Mouse (Mus musculus) midbrain, embryonic 10.5 days (tissue): ENCODE data around the gene Il17re. TPM values are rescaled to one million over a fixed set of nuclear protein-coding genes. Genes with fewer than 3 reads are reported as not detected.

Source experiments
- DNase-seq: peaks from one replicate; pipeline ENCODE4 v3.0.0-alpha.2; 2017; ENCODE audit warnings: low spot score
- H3K27ac ChIP-seq: fragments of 300-500 bp; sonication (generic); replicated peaks from 2 replicates; pipeline ENCODE4 v1.5.1; 2016; ENCODE audit warnings: mild to moderate bottlenecking
- H3K27me3 ChIP-seq: fragments of 300-500 bp; sonication (generic); 2 replicates; pipeline ENCODE4 v1.6.1; 2016; ENCODE audit warnings: low read depth, mild to moderate bottlenecking; ENCODE audit not compliant: poor library complexity, severe bottlenecking
- H3K36me3 ChIP-seq: fragments of 300-500 bp; sonication (generic); 2 replicates; pipeline ENCODE4 v1.6.1; 2016; ENCODE audit warnings: mild to moderate bottlenecking, moderate library complexity
- H3K4me1 ChIP-seq: fragments of 300-500 bp; sonication (generic); 2 replicates; pipeline ENCODE4 v1.6.1; 2016
- H3K4me3 ChIP-seq: fragments of 300-500 bp; sonication (generic); 2 replicates; pipeline ENCODE4 v1.5.1; 2016; ENCODE audit warnings: mild to moderate bottlenecking, moderate library complexity
- H3K9me3 ChIP-seq: fragments of 300-500 bp; sonication (generic); replicated peaks from 2 replicates; pipeline ENCODE4 v1.6.1; 2016; ENCODE audit warnings: mild to moderate bottlenecking
- WGBS: fragments of 180-500 bp; shearing (Covaris S2); methylation state at CpG from one replicate; pipeline ENCODE4 v1.1.7; 2016; 5-methylcytosine and 5-hydroxymethylcytosine counted together
- polyA plus RNA-seq: library from polyadenylated mRNA; unstranded; fragments of >200 nt; fragmentation: Nextera tagmentation; extraction: Ambion mirVana; gene quantifications from 2 replicates; pipeline ENCODE4 v1.2.1, GENCODE M21; 2016

Il17re gene
- polyA plus RNA-seq = 1.1 and 1.4 TPM in 2 replicates

- no peaks in the 10 kb centered on the region for H3K9me3 ChIP-seq
- DNase-seq = no peak
- no peaks in the 10 kb centered on the region for H3K4me1 ChIP-seq
- H3K27me3 ChIP-seq = no peaks in the 10 kb centered on the region
- no peak within 1 kb of the TSS for H3K4me3 ChIP-seq
- H3K27ac ChIP-seq = 0 out of 2 replicates have a peak within 1 kb of the TSS, but pooled peaks have one; percentile 3
- WGBS = 81% methylated on average over 10 of the region's 10 CpGs
- H3K36me3 ChIP-seq = no peaks in the 10 kb centered on the region
Observed at GRCm38 (mm10) chr6:113457952-113458534, at the start of gene Il17re. TSS of gene Il17re (plus strand) at chr6:113458484.

GRCm38 (mm10) chr6:113410001-113410400 lies 48.3 kb upstream of the Il17re start:
- no peaks in the 10 kb centered on the region for H3K4me1 ChIP-seq
- H3K27me3 ChIP-seq = no peaks in the 10 kb centered on the region
- no peak overlapping the region for H3K27ac ChIP-seq
- no peak for DNase-seq
- no peaks in the 10 kb centered on the region for H3K9me3 ChIP-seq
- WGBS = 78% methylated on average over 1 of the region's 1 CpGs
- peaks cover 47% of the 10 kb centered on the region for H3K36me3 ChIP-seq
- H3K4me3 ChIP-seq = no peak overlapping the region

DNA sequence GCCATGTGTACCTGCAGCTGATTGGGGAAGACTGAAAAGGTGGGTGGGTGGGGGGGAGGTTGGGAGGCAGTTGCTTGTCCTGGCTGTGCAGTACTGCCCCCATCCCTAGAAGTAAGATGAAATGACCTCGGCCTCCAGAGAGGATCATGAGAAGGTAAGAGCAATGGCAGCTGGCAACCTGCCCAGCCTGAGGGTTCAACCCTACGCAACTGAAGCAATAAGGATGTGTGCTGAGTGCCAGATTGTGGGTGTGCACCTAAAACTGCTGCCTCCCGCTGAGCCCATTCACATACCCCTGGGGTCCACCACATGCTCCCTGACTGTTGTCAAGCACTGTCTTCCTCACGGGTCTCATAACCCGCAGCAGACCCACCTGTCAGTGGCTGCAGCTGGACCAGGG lies 41.9 kb upstream of the Il17re start:
- 96% methylated on average over 5 of the region's 5 CpGs for WGBS
- Histone ChIP-seq H3K27me3 (no peaks in the 10 kb centered on the region), H3K27ac (no peak overlapping the region), H3K4me1 (peaks cover 24% of the 10 kb centered on the region), H3K4me3 (no peak overlapping the region), H3K36me3 (peaks cover 47% of the 10 kb centered on the region), H3K9me3 (no peaks in the 10 kb centered on the region)
- no peak for DNase-seq

GRCm38 (mm10) chr6:113418441-113419198 lies 39.7 kb upstream of the Il17re start:
- no peaks in the 10 kb centered on the region for H3K9me3 ChIP-seq
- peaks cover 36% of the 10 kb centered on the region for H3K36me3 ChIP-seq
- H3K4me3 ChIP-seq = peak overlapping the region; percentile 69
- peak overlapping the region; percentile 82 for H3K27ac ChIP-seq
- DNase-seq = no peak
- 18% methylated on average over 16 of the region's 16 CpGs for WGBS
- H3K27me3 ChIP-seq = no peaks in the 10 kb centered on the region
- peaks cover 24% of the 10 kb centered on the region for H3K4me1 ChIP-seq

DNA sequence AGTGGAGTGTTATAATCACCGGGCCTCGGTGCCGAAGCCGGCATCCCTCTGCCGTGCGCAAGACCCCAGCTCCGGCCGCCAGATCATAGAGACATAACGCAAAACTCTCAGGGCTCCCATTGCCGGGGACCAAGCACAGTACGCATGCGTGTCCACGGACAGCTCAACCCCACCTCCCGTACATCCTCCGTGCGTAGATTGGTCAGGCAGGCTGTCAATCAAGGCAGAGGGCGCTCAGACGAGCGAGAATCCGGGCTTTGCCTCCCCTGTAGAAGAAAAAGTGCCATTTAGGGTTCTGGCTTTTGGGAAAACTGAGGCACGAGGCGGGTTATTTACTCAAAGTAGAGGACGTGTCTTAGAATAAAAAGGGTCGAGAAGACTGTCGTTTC lies 39.1 kb upstream of the Il17re start, which contains the start of gene Rpusd3:
Gene Rpusd3, minus strand, starts transcription at position 142 of the 389 bp plus-strand sequence.
- Histone ChIP-seq H3K36me3 (peaks cover 30% of the 10 kb centered on the region), H3K27ac (peak within 1 kb of the TSS; percentile 82), H3K9me3 (no peaks in the 10 kb centered on the region), H3K27me3 (no peaks in the 10 kb centered on the region), H3K4me3 (peak within 1 kb of the TSS; percentile 69), H3K4me1 (peaks cover 24% of the 10 kb centered on the region)
- WGBS = under 1% methylated on average over 25 of the region's 25 CpGs
- DNase-seq = peak; percentile 96

DNA sequence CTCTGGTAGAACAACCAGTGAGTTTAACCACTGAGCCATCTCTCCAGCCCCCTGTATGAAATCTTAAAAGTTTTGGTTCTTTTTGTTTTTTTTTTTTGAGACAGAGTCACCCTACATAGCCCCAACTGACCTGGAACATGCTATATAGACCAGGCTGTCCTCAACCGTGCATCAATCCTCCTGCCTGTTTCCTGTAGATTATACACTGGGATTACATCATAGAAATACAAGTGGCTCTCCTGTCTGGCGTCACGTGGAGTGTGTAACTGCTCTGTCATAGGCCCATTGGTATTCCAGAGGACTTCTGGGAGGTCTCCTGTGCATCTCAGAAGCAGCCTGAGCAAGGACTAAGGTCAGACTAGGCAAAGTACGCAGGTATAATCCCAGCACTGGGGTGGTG lies 35.3 kb upstream of the Il17re start:
- H3K4me3 ChIP-seq = no peak overlapping the region

GRCm38 (mm10) chr6:113424187-113424586 lies 34.1 kb upstream of the Il17re start:
- 89% methylated on average over 7 of the region's 7 CpGs for WGBS
- DNase-seq = no peak
- peaks cover 5% of the 10 kb centered on the region for H3K4me1 ChIP-seq
- H3K27me3 ChIP-seq = no peaks in the 10 kb centered on the region
- H3K36me3 ChIP-seq = no peaks in the 10 kb centered on the region
- H3K27ac ChIP-seq = no peak overlapping the region
- H3K4me3 ChIP-seq = no peak overlapping the region
- H3K9me3 ChIP-seq = peaks cover 3% of the 10 kb centered on the region; the same call in 1 of the 2 replicates

More for the DNA sequence above, 35.3 kb upstream of the Il17re start:
- H3K4me1 ChIP-seq = peaks cover 15% of the 10 kb centered on the region
- 83% methylated on average over 4 of the region's 4 CpGs for WGBS
- DNase-seq = no peak
- H3K27ac ChIP-seq = no peak overlapping the region
- no peaks in the 10 kb centered on the region for H3K27me3 ChIP-seq
- H3K36me3 ChIP-seq = no peaks in the 10 kb centered on the region
- H3K9me3 ChIP-seq = peaks cover 3% of the 10 kb centered on the region; the same call in 1 of the 2 replicates

DNA sequence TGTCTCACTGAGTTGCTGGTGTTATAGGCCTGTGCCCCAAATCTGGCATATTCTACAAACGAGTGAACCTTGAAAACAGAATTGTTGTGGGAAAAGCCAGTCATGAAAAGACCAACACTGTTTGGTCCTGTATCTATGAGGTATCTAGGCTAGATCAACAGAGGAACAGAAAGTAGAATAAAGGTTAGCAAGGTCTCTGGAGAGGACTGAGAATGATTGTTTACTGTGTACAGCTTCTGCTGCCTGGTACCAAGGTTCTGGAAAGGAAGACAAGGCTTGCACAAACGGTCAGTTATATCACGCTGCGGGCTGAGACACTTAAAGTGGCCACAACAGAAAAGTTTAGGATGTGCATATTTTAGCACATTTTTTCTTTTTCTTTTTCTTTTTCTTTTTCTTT lies 31.6 kb upstream of the Il17re start:
- Histone ChIP-seq H3K27me3 (no peaks in the 10 kb centered on the region), H3K27ac (no peak overlapping the region), H3K4me3 (no peak overlapping the region), H3K4me1 (no peaks in the 10 kb centered on the region), H3K9me3 (peaks cover 3% of the 10 kb centered on the region; the same call in 1 of the 2 replicates), H3K36me3 (no peaks in the 10 kb centered on the region)
- 93% methylated on average over 4 of the region's 4 CpGs for WGBS
- no peak for DNase-seq

- DNase-seq = peak; percentile 52
- Histone ChIP-seq H3K36me3 (no peaks in the 10 kb centered on the region), H3K27ac (no peak overlapping the region), H3K4me1 (no peaks in the 10 kb centered on the region), H3K9me3 (peaks cover 3% of the 10 kb centered on the region; the same call in 1 of the 2 replicates), H3K4me3 (no peak overlapping the region), H3K27me3 (no peaks in the 10 kb centered on the region)
- 64% methylated on average over 3 of the region's 3 CpGs for WGBS
Observed at GRCm38 (mm10) chr6:113427397-113427796, 30.9 kb upstream of the Il17re start.

DNA sequence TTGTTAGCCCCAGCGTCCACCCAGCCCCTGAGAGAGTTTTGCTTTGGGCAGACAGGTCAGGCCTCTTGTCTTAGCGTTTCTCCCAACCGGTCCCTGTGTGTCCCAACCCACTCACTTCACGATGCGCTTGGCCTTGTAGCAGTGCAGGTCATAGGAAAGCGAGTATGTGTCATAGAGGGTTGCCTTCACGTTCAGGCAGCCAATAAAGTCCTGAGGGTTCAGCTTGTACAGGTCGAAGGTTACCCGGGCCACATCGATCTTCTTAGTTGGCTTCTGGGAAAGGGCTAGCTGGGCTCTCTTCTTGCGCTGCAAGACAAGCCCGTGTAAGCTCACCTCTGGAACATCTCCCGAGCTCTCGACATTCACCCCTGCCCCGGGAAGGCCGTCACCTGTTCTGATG lies 30.3 kb upstream of the Il17re start:
- WGBS = 93% methylated on average over 16 of the region's 16 CpGs
- no peak for DNase-seq
- peaks cover 3% of the 10 kb centered on the region; the same call in 1 of the 2 replicates for H3K9me3 ChIP-seq

GRCm38 (mm10) chr6:113429965-113430364 lies 28.3 kb upstream of the Il17re start:
- Histone ChIP-seq H3K9me3 (peaks cover 3% of the 10 kb centered on the region; the same call in 1 of the 2 replicates), H3K27me3 (no peaks in the 10 kb centered on the region), H3K36me3 (no peaks in the 10 kb centered on the region), H3K4me3 (no peak overlapping the region), H3K27ac (no peak overlapping the region), H3K4me1 (no peaks in the 10 kb centered on the region; the same call in 1 of the 2 replicates)
- DNase-seq = no peak
- WGBS = 89% methylated on average over 3 of the region's 3 CpGs

More for the DNA sequence above, 30.3 kb upstream of the Il17re start:
- Histone ChIP-seq H3K27ac (no peak overlapping the region), H3K27me3 (no peaks in the 10 kb centered on the region), H3K36me3 (no peaks in the 10 kb centered on the region), H3K4me1 (no peaks in the 10 kb centered on the region), H3K4me3 (no peak overlapping the region)

DNA sequence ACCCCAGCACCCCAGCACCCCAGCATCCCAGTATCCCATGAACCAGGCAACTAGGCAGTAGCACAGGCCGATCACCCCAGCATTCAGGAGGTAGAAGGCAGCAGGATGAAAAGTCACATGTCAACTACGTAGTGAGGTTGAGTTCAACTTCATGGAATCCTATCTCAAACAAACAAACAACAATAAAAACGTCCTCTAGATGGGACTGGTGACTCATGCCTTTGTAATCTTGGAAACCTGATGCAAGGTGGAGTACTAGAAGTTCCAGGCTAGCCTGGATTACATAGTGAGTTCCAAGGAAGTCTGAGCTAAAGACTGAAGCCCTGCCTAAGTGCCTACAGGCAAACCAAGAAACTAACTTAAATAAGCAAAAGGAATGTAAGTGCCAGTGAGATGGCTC lies 27.4 kb upstream of the Il17re start:
- H3K9me3 ChIP-seq = peaks cover 3% of the 10 kb centered on the region; the same call in 1 of the 2 replicates
- H3K27me3 ChIP-seq = no peaks in the 10 kb centered on the region
- H3K4me3 ChIP-seq = no peak overlapping the region
- H3K27ac ChIP-seq = no peak overlapping the region
- no peaks in the 10 kb centered on the region; the same call in 1 of the 2 replicates for H3K4me1 ChIP-seq
- WGBS = 67% methylated on average over 3 of the region's 3 CpGs
- H3K36me3 ChIP-seq = no peaks in the 10 kb centered on the region
- no peak for DNase-seq

DNA sequence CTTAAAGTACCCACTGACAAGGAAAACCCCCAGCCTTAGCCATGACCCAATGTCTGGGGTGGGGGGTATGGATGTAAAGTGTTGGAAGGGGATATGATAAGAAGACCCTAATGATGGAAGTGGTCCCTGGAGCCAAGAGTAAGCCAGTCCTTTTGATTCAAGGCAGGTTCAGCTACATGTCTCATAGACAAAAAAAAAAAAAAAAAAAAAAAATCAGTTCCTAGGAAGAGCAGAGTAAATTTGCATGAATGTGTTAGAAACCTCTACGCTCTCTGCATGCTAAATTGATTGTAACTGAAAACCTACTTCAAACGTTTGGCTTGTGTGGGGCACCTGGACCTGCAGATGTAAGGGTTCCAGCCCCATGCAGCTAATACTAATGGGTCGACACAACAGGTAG lies 26.5 kb upstream of the Il17re start:
- DNase-seq = no peak
- peaks cover 3% of the 10 kb centered on the region; the same call in 1 of the 2 replicates for H3K9me3 ChIP-seq
- H3K4me3 ChIP-seq = no peak overlapping the region
- H3K4me1 ChIP-seq = no peaks in the 10 kb centered on the region; the same call in 1 of the 2 replicates
- no peaks in the 10 kb centered on the region for H3K27me3 ChIP-seq
- no peaks in the 10 kb centered on the region for H3K36me3 ChIP-seq
- 70% methylated on average over 3 of the region's 3 CpGs for WGBS
- H3K27ac ChIP-seq = no peak overlapping the region
